Comparison of ENCODE assay signal across 13 mouse cellular contexts in genomic region chr4:117908834-117909453, GRCm38 (mm10). TPM values are rescaled to one million over a fixed set of nuclear protein-coding genes. Genes with fewer than 3 reads are reported as not detected.
DNase-seq lines count a peak whose midpoint lies in the region; ATAC-seq and TF ChIP-seq lines count a peak whose summit lies in the region.
"Had no signal": no experiment of that assay in that cellular context is flagged by ENCODE, and none has a peak within 500 bp of the region (broad histone marks: within the 10 kb centered on the region; RNA-seq: fewer than 3 reads in every experiment).

No protein-coding gene starts in this region.

- peaks cover 49% of the 10 kb centered on the region for H3K36me3 ChIP-seq in midbrain, embryonic 13.5 days

- no peaks in the 10 kb centered on the region for H3K27me3 ChIP-seq in cerebellum, adult 2 months (ENCODE audit: control insufficient read depth, insufficient read depth, low read length)
- H3K27me3 ChIP-seq in midbrain, embryonic 13.5 days: no peaks in the 10 kb centered on the region
- H3K27me3 ChIP-seq: heart, embryonic 15.5 days; limb, embryonic 13.5 days had no signal

- ATAC-seq in cerebellum, adult (ENCODE audit: insufficient number of reproducible peaks, low FRiP score, low TSS enrichment): no peak
- peak; percentile 86 for ATAC-seq in midbrain, embryonic 13.5 days
- no peak for ATAC-seq in erythroblast, adult 5-6 weeks (replicated peaks; ENCODE audit: low FRiP score, poor library complexity, severe bottlenecking)

- H3K4me2 ChIP-seq in midbrain, embryonic 13.5 days (replicated peaks): peak overlapping the region; percentile 44
- H3K4me2 ChIP-seq: heart, embryonic 15.5 days; limb, embryonic 13.5 days had no signal

- peak overlapping the region; percentile 9 for H3K4me3 ChIP-seq in cerebellum, adult 2 months (replicated peaks; ENCODE audit: insufficient read depth, low read depth, low read length)
- peak overlapping the region; percentile 18 for H3K4me3 ChIP-seq in midbrain, embryonic 13.5 days (replicated peaks)
- H3K4me3 ChIP-seq: heart, embryonic 15.5 days; limb, embryonic 13.5 days had no signal

- no peaks in the 10 kb centered on the region for H3K9me3 ChIP-seq in midbrain, embryonic 13.5 days
- H3K9me3 ChIP-seq: heart, embryonic 15.5 days; limb, embryonic 13.5 days had no signal

- H3K9ac ChIP-seq in midbrain, embryonic 13.5 days (replicated peaks): peak overlapping the region; percentile 29; the same call in 1 of the 2 replicates
- H3K9ac ChIP-seq: heart, embryonic 15.5 days; limb, embryonic 13.5 days had no signal

- no peak for TF ChIP-seq POLR2A in cerebellum, adult 2 months (IDR thresholded peaks at IDR 0.05; ENCODE audit: borderline replicate concordance, insufficient read depth, low read length)

- 24% methylated on average over 8 of the region's 8 CpGs for WGBS in cerebellum, adult 2 months
- WGBS in midbrain, embryonic 13.5 days: 57% methylated on average over 8 of the region's 8 CpGs

- DNase-seq in cerebellum, adult 2 months: no peak
- peak; percentile 73 to 87 for DNase-seq in right cerebral cortex, postnatal 10 days (ENCODE audit: low spot score in 2 of 2)
- no peak for DNase-seq in right cerebral cortex, postnatal 36 days (ENCODE audit: low spot score in 2 of 2)
- DNase-seq in adrenal gland, postnatal 36 days: no peak
- DNase-seq in testis, postnatal 10 days (ENCODE audit: low spot score): no peak
- DNase-seq: cerebellum, adult 8-10 months; kidney, postnatal 25 days; lung, postnatal 14 days had no signal

- peaks cover 53% of the 10 kb centered on the region for H3K4me1 ChIP-seq in cerebellum, adult 2 months (ENCODE audit: control insufficient read depth, insufficient read depth, low read length)
- H3K4me1 ChIP-seq in midbrain, embryonic 13.5 days (replicated peaks): peaks cover 65% of the 10 kb centered on the region

- H3K27ac ChIP-seq in cerebellum, adult 2 months (ENCODE audit: insufficient read depth, low read length): peak overlapping the region; percentile 10; the same call in 1 of the 2 replicates
- H3K27ac ChIP-seq in midbrain, embryonic 13.5 days: peak overlapping the region; percentile 77
- H3K27ac ChIP-seq: heart, embryonic 15.5 days; limb, embryonic 13.5 days had no signal

- no peak for TF ChIP-seq CTCF in cerebellum, adult 2 months (IDR thresholded peaks at IDR 0.05; ENCODE audit: borderline replicate concordance, insufficient read depth, low read depth, low read length)

RNA-seq across cellular contexts. Expression of gene Ipo13, which starts 5.9 kb away (rescaled TPM):
- 183 and 192 TPM in 2 replicates for polyA plus RNA-seq in cerebellum, adult 2 months (2012; rRNA removed)
- polyA plus RNA-seq in midbrain, embryonic 13.5 days (2015; fragmentation: Nextera tagmentation; extraction: Ambion mirVana): 66.2 and 72.9 TPM in 2 replicates
- total RNA-seq in adrenal gland, postnatal 36 days (2021): 10 to 100 TPM; 41.1 to 45.9 TPM
- total RNA-seq in erythroblast, adult 5-6 weeks (2015; ENCODE audit: low replicate concordance): 8.5 and 14.2 TPM in 2 replicates
- 3.2 and 4.0 TPM in 2 replicates for total RNA-seq in erythroblast, adult 5-6 weeks (2017; ENCODE audit: low replicate concordance)

RNA-seq across cellular contexts. Expression of gene Dph2, which starts 17.1 kb away (rescaled TPM):
- 16.6 and 18.0 TPM in 2 replicates for polyA plus RNA-seq in cerebellum, adult 2 months (2012; rRNA removed)
- 26.0 and 26.1 TPM in 2 replicates for polyA plus RNA-seq in midbrain, embryonic 13.5 days (2015; fragmentation: Nextera tagmentation; extraction: Ambion mirVana)
- 1 to 10 TPM; 9.2 to 9.4 TPM for total RNA-seq in adrenal gland, postnatal 36 days (2021)
- total RNA-seq in erythroblast, adult 5-6 weeks (2015; ENCODE audit: low replicate concordance): 0.96 and 2.9 TPM in 2 replicates
- total RNA-seq in erythroblast, adult 5-6 weeks (2017; ENCODE audit: low replicate concordance): 0.51 and 1.5 TPM in 2 replicates

RNA-seq across cellular contexts. Expression of gene Artn, which starts 20.6 kb away (rescaled TPM):
- polyA plus RNA-seq in cerebellum, adult 2 months (2012; rRNA removed): 0.38 and 0.40 TPM in 2 replicates
- 0.30 TPM in 2 replicates for polyA plus RNA-seq in midbrain, embryonic 13.5 days (2015; fragmentation: Nextera tagmentation; extraction: Ambion mirVana)
- under 1 TPM in 1 of 2 experiments, not detected in 1; 0.72 TPM for total RNA-seq in adrenal gland, postnatal 36 days (2021)
- 9.6 TPM in 1 of 2 replicates, not detected in the other for total RNA-seq in erythroblast, adult 5-6 weeks (2015; ENCODE audit: low replicate concordance)
- total RNA-seq in erythroblast, adult 5-6 weeks (2017; ENCODE audit: low replicate concordance): 0.85 and 1.3 TPM in 2 replicates

RNA-seq across cellular contexts. Expression of gene Atp6v0b, which starts 21.8 kb away (rescaled TPM):
- 669 and 676 TPM in 2 replicates for polyA plus RNA-seq in cerebellum, adult 2 months (2012; rRNA removed)
- polyA plus RNA-seq in midbrain, embryonic 13.5 days (2015; fragmentation: Nextera tagmentation; extraction: Ambion mirVana): 458 and 469 TPM in 2 replicates
- total RNA-seq in adrenal gland, postnatal 36 days (2021): 100 to 1,000 TPM; 215 to 216 TPM
- total RNA-seq in erythroblast, adult 5-6 weeks (2015; ENCODE audit: low replicate concordance): 214 and 246 TPM in 2 replicates
- 60.4 and 72.2 TPM in 2 replicates for total RNA-seq in erythroblast, adult 5-6 weeks (2017; ENCODE audit: low replicate concordance)

RNA-seq across cellular contexts. Expression of gene B4galt2, which starts 25.7 kb away (rescaled TPM):
- polyA plus RNA-seq in cerebellum, adult 2 months (2012; rRNA removed): 41.0 and 42.0 TPM in 2 replicates
- polyA plus RNA-seq in midbrain, embryonic 13.5 days (2015; fragmentation: Nextera tagmentation; extraction: Ambion mirVana): 42.7 and 42.8 TPM in 2 replicates
- 10 to 100 TPM in 1 of 2 experiments, 1 to 10 TPM in 1; 10.0 to 14.3 TPM for total RNA-seq in adrenal gland, postnatal 36 days (2021)
- total RNA-seq in erythroblast, adult 5-6 weeks (2015; ENCODE audit: low replicate concordance): 0.19 TPM in 1 of 2 replicates, not detected in the other
- total RNA-seq in erythroblast, adult 5-6 weeks (2017; ENCODE audit: low replicate concordance): 0.14 TPM in 1 of 2 replicates, not detected in the other

Comparison
In these comparisons a context has a peak if more than half of its experiments do, and no peak if none do; other contexts are left out.
1. DNase-seq: peak in right cerebral cortex, postnatal 10 days (2 of 2); none in cerebellum, adult 2 months (0 of 2), right cerebral cortex, postnatal 36 days (0 of 2), adrenal gland, postnatal 36 days (0 of 2) and testis, postnatal 10 days (single experiment).